8 mouse cellular contexts compared by ENCODE assay signal in the genomic region with DNA sequence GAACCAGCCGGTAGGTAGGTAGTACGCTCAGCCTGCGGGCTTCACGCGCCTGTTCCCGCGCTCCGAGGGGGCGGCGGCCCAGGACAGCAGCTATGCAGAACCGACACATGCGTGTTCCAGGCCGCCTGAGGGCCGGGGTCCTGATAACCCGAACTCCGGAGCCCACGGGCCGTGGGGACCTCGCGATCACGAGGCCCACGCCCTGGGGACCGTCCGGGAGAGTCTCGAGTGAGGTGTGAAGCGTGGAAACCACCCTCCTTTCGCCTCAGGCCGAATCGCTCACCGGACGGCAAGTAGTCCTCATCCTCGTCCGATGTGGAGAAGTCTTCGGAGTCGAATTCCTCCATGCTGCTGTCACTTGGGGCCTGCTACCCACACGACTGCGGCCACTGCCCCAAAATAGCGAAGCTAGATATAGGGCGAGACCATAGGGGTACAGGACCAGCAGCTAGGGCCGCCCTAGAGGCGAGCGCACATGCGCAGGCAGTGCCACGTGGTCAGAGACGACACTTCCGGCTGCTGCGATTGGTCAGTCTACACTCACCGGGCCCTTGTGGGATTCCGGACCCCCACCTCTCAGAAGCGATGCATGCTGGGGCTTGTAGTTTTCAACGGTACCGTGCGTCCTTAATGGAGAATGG. TPM values are rescaled to one million over a fixed set of nuclear protein-coding genes. Genes with fewer than 3 reads are reported as not detected.
DNase-seq lines count a peak whose midpoint lies in the region; ATAC-seq lines count a peak whose summit lies in the region.

Gene Cfdp1 (minus strand): TSS at position 431 of the 641 bp plus-strand sequence.

- peak within 1 kb of the TSS; percentile 82 for H3K4me2 ChIP-seq in hindbrain, embryonic 12.5 days (replicated peaks)

- under 1% methylated on average over 53 of the region's 53 CpGs for WGBS in hindbrain, embryonic 12.5 days

- peak within 1 kb of the TSS; percentile 91 for H3K4me3 ChIP-seq in hindbrain, embryonic 12.5 days

- ATAC-seq in hindbrain, embryonic 12.5 days (ENCODE audit: low FRiP score): peak; percentile 100

- H3K27ac ChIP-seq in hindbrain, embryonic 12.5 days: no peak within 1 kb of the TSS

- no peaks in the 10 kb centered on the region for H3K9me3 ChIP-seq in hindbrain, embryonic 12.5 days (replicated peaks)

- peak within 1 kb of the TSS; percentile 87 for H3K9ac ChIP-seq in hindbrain, embryonic 12.5 days

- no peaks in the 10 kb centered on the region for H3K36me3 ChIP-seq in hindbrain, embryonic 12.5 days

- DNase-seq in NIH3T3 (ENCODE audit: low read depth): peak; percentile 97
- peak; percentile 96 to 97 for DNase-seq in cerebellum, postnatal 10 days
- peak; percentile 94 to 96 for DNase-seq in frontal cortex, postnatal 10 days (ENCODE audit: low spot score in 2 of 2)
- DNase-seq in layer of hippocampus, postnatal 14 days (ENCODE audit: low spot score in 2 of 2): peak; percentile 92 to 98
- DNase-seq in lung, postnatal 14 days: peak; percentile 96
- peak; percentile 89 for DNase-seq in retina, adult 2 months (ENCODE audit: low read depth, low spot score)
- peak; percentile 94 to 96 for DNase-seq in thymus, postnatal 36 days

- no peaks in the 10 kb centered on the region for H3K27me3 ChIP-seq in hindbrain, embryonic 12.5 days

- H3K4me1 ChIP-seq in hindbrain, embryonic 12.5 days: peaks cover 15% of the 10 kb centered on the region

RNA-seq across cellular contexts. Expression of gene Cfdp1, which starts in this region (rescaled TPM):
- polyA plus RNA-seq in hindbrain, embryonic 12.5 days (2016; fragmentation: Nextera tagmentation; extraction: Ambion mirVana): 192 and 212 TPM in 2 replicates
- total RNA-seq in layer of hippocampus, postnatal 14 days (2021): 10 to 100 TPM; 76.0 to 81.3 TPM
